Mouse (Mus musculus) myocyte (in vitro differentiated cells): ENCODE measurements around the gene Ndc80. TPM values are rescaled to one million over a fixed set of nuclear protein-coding genes. Genes with fewer than 3 reads are reported as not detected.

Experiments used
- H3K27me3 ChIP-seq: one replicate; pipeline ENCODE4 v1.6.1; 2011; ENCODE audit not compliant: control insufficient read depth, insufficient read depth, insufficient read length
- H3K36me3 ChIP-seq: one replicate; pipeline ENCODE4 v1.6.1; 2011; ENCODE audit not compliant: control insufficient read depth, insufficient read depth
- H3K4me2 ChIP-seq: one replicate; pipeline ENCODE4 v1.6.1; 2011; ENCODE audit warnings: low read depth, control low read depth
- H3K4me3 ChIP-seq: one replicate; pipeline ENCODE4 v1.5.1; 2011; ENCODE audit warnings: mild to moderate bottlenecking, control low read depth, moderate library complexity
- H3K79me2 ChIP-seq: one replicate; pipeline ENCODE4 v1.6.1; 2011; ENCODE audit not compliant: control insufficient read depth, insufficient read depth
- H3ac ChIP-seq: one replicate; pipeline ENCODE4 v1.6.1; 2011; ENCODE audit not compliant: control insufficient read depth, insufficient read length
- CEBPB ChIP-seq: IDR thresholded peaks from 2 replicates; pipeline ENCODE4 v1.6.1; 2011; ENCODE audit warnings: mild to moderate bottlenecking, moderate library complexity; ENCODE audit not compliant: poor library complexity, insufficient read depth, severe bottlenecking
- E2F4 ChIP-seq: IDR thresholded peaks from one replicate; pipeline ENCODE4 v1.6.1; 2011; ENCODE audit warnings: mild to moderate bottlenecking, control low read depth, moderate library complexity; ENCODE audit not compliant: insufficient read depth
- MAX ChIP-seq: IDR thresholded peaks from one replicate; pipeline ENCODE4 v1.6.1; 2011; ENCODE audit warnings: low read depth, mild to moderate bottlenecking, control low read depth
- MYOD1 ChIP-seq, 3 experiments: IDR thresholded peaks; one replicate each; pipeline ENCODE4 v1.6.1; 2011; ENCODE audit warnings: control low read depth in 2 of 3, low read depth in 2 of 3, mild to moderate bottlenecking in 2 of 3, moderate library complexity in 1 of 3; ENCODE audit not compliant: insufficient read length in 2 of 3, control insufficient read depth in 1 of 3
- MYOG ChIP-seq, 3 experiments: IDR thresholded peaks; one replicate each; pipeline ENCODE4 v1.6.1; 2011; ENCODE audit warnings: control low read depth in 2 of 3, low read depth in 2 of 3, mild to moderate bottlenecking in 2 of 3; ENCODE audit not compliant: insufficient read length in 2 of 3, control insufficient read depth in 1 of 3, insufficient read depth in 1 of 3
- POLR2A ChIP-seq: IDR thresholded peaks from one replicate; pipeline ENCODE4 v1.6.1; 2011; ENCODE audit warnings: low read depth, mild to moderate bottlenecking, control low read depth, moderate library complexity; ENCODE audit not compliant: insufficient read length
- POLR2AphosphoS2 ChIP-seq: IDR thresholded peaks from one replicate; pipeline ENCODE4 v1.6.1; 2011; ENCODE audit warnings: low read depth, control low read depth; ENCODE audit not compliant: insufficient read length
- REST ChIP-seq: IDR thresholded peaks from one replicate; pipeline ENCODE4 v1.6.1; 2011; ENCODE audit warnings: mild to moderate bottlenecking, control low read depth, moderate library complexity; ENCODE audit not compliant: insufficient read depth, insufficient read length
- SRF ChIP-seq: IDR thresholded peaks from one replicate; pipeline ENCODE4 v1.6.1; 2011; ENCODE audit warnings: low read depth; ENCODE audit not compliant: control insufficient read depth, insufficient read length
- TCF12 ChIP-seq: IDR thresholded peaks from one replicate; pipeline ENCODE4 v1.6.1; 2011; ENCODE audit warnings: mild to moderate bottlenecking, control low read depth; ENCODE audit not compliant: poor library complexity, insufficient read depth, severe bottlenecking
- TCF3 ChIP-seq: IDR thresholded peaks from one replicate; pipeline ENCODE4 v1.6.1; 2011; ENCODE audit warnings: low read depth, control low read depth; ENCODE audit not compliant: insufficient read length
- USF1 ChIP-seq: IDR thresholded peaks from one replicate; pipeline ENCODE4 v1.6.1; 2011; ENCODE audit warnings: low read depth, mild to moderate bottlenecking, control low read depth, moderate library complexity
- polyA plus RNA-seq: library from polyadenylated mRNA; unstranded; fragments of >200 nt; fragmentation: generic; extraction: Trizol; gene quantifications from one replicate; pipeline ENCODE4 v1.2.1, GENCODE M21; 2012; ENCODE audit warnings: missing spikeins

Gene Ndc80
- polyA plus RNA-seq, 1 experiment = 8.9 TPM

DNA sequence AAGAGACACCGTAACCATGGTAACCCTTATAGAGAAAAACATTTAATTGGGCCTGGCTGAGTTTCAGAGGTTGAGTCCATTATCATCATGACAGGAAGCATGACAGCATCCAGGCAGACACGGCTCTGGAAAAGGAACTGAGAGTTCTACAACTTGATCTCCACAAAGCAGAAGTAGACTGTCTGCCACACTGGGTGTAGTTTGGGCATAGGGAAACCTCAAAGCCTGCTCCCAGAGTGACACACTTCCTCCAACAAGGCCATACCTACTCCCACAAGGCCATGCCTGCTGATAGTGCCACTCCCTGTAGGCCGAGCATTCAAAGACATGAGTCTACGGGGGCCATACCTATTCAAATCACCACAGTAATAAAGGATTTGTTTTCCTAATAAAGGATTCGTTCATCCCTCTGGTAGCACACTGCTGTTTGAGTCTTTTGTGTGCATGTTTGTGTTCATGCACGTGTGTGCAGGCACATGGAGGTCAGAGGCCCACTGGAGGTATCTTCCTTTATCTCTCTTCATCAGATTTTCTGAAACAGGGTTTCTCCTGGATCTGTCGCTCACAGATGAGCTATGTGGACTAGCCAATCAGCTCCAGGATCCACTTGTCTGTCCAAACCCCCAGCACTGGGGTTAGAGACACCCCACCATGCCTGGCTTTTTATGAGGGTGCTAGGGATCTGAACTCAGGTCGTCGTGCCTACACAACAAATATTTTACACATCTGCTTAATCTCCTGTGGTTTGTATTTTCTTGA lies 36.8 kb downstream of the Ndc80 start:
- no peak overlapping the region for H3ac ChIP-seq
- no peaks in the 10 kb centered on the region for H3K27me3 ChIP-seq
- no peaks in the 10 kb centered on the region for H3K79me2 ChIP-seq
- no peak overlapping the region for H3K4me3 ChIP-seq
- TF ChIP-seq TCF12 = no peak
- TF ChIP-seq TCF3 = no peak
- TF ChIP-seq POLR2A = no peak
- TF ChIP-seq CEBPB = no peak
- TF ChIP-seq REST = no peak
- TF ChIP-seq MYOD1 (IDR thresholded peaks at IDR 0.05; ENCODE audit: control insufficient read depth in 1 of 3, insufficient read length in 2 of 3, low read depth in 2 of 3) = no peak
- no peak for TF ChIP-seq USF1
- no peak for TF ChIP-seq SRF
- TF ChIP-seq MYOG (IDR thresholded peaks at IDR 0.05; ENCODE audit: control insufficient read depth in 1 of 3, insufficient read depth in 1 of 3, insufficient read length in 2 of 3, low read depth in 2 of 3) = no peak
- no peak for TF ChIP-seq POLR2AphosphoS2
- TF ChIP-seq E2F4 = no peak
- no peak for TF ChIP-seq MAX
- no peaks in the 10 kb centered on the region for H3K36me3 ChIP-seq
- no peak overlapping the region for H3K4me2 ChIP-seq

GRCm38 (mm10) chr17:71486231-71486851 lies 40.3 kb downstream of the Ndc80 start:
- Histone ChIP-seq H3K4me2 (peak overlapping the region; percentile 28), H3K36me3 (no peaks in the 10 kb centered on the region), H3K4me3 (no peak overlapping the region), H3ac (no peak overlapping the region), H3K27me3 (no peaks in the 10 kb centered on the region), H3K79me2 (no peaks in the 10 kb centered on the region)
- TF ChIP-seq POLR2A = no peak
- TF ChIP-seq MYOG (IDR thresholded peaks at IDR 0.05; ENCODE audit: control insufficient read depth in 1 of 3, insufficient read depth in 1 of 3, insufficient read length in 2 of 3, low read depth in 2 of 3) = no peak
- TF ChIP-seq POLR2AphosphoS2 = no peak
- TF ChIP-seq USF1 = no peak
- TF ChIP-seq MAX = no peak
- no peak for TF ChIP-seq SRF
- TF ChIP-seq CEBPB = no peak
- no peak for TF ChIP-seq REST

DNA sequence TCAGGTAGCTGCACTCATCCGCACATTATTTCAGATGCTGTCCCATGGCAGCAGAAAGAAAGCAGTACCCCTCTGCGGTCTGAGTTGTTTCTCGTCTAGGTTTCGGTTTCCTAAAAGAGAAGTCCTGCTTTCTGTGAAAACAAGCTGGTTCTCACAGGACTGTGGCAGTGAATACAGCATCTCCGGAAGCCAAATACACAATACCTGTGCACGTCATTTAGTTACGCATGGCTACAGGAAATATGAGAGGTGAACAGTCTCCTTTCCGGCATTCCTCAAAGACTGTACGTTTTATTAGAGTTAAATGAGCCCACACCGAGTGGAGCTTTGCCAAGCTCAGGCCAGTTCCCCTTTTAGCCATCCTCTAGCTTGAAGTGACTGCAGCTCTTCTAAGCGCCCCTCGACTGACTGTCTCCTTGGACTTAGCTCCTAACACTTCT lies 40.8 kb downstream of the Ndc80 start:
- no peak for TF ChIP-seq REST
- no peak for TF ChIP-seq USF1
- TF ChIP-seq POLR2AphosphoS2 = no peak
- TF ChIP-seq MAX = no peak
- TF ChIP-seq POLR2A = no peak
- no peak for TF ChIP-seq CEBPB
- TF ChIP-seq TCF3 = no peak
- no peak for TF ChIP-seq SRF
- no peak for TF ChIP-seq MYOD1 (IDR thresholded peaks at IDR 0.05; ENCODE audit: control insufficient read depth in 1 of 3, insufficient read length in 2 of 3, low read depth in 2 of 3)
- no peak for TF ChIP-seq MYOG (IDR thresholded peaks at IDR 0.05; ENCODE audit: control insufficient read depth in 1 of 3, insufficient read depth in 1 of 3, insufficient read length in 2 of 3, low read depth in 2 of 3)
- no peak for TF ChIP-seq E2F4
- TF ChIP-seq TCF12 = no peak
- H3K4me3 ChIP-seq = no peak overlapping the region

DNA sequence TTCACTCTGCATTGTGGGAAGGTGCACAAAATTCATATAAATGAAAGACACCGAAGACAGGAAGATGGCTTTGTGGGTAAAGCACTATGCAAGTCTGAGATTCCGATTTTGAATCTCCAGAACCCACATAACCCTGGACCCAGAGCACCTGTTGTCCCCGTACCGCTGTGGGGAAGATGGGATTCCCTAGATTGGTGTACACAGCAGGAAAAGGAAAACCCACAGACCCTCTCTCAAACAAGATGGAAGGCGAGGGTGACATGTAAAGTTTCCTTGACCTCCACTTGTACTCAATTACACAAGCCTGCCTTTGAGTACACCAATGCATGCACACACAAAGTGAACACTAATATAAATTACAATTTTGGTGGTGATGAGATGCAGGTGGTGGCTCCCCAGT lies 41.9 kb downstream of the Ndc80 start:
- Histone ChIP-seq H3K4me3 (no peak overlapping the region), H3ac (no peak overlapping the region), H3K79me2 (no peaks in the 10 kb centered on the region), H3K27me3 (no peaks in the 10 kb centered on the region), H3K36me3 (no peaks in the 10 kb centered on the region), H3K4me2 (no peak overlapping the region)
- no peak for TF ChIP-seq TCF3
- no peak for TF ChIP-seq E2F4
- no peak for TF ChIP-seq POLR2A
- TF ChIP-seq MYOD1 (IDR thresholded peaks at IDR 0.05; ENCODE audit: control insufficient read depth in 1 of 3, insufficient read length in 2 of 3, low read depth in 2 of 3) = no peak
- TF ChIP-seq USF1 = no peak
- no peak for TF ChIP-seq REST
- TF ChIP-seq CEBPB = no peak
- no peak for TF ChIP-seq TCF12
- no peak for TF ChIP-seq SRF
- no peak for TF ChIP-seq POLR2AphosphoS2

More for the DNA sequence above, 40.8 kb downstream of the Ndc80 start:
- peak overlapping the region; percentile 28 for H3K4me2 ChIP-seq
- no peaks in the 10 kb centered on the region for H3K27me3 ChIP-seq
- no peaks in the 10 kb centered on the region for H3K36me3 ChIP-seq
- H3ac ChIP-seq = no peak overlapping the region
- H3K79me2 ChIP-seq = no peaks in the 10 kb centered on the region
